Comparison of ENCODE assay signal across 15 mouse cellular contexts in the genomic region with DNA sequence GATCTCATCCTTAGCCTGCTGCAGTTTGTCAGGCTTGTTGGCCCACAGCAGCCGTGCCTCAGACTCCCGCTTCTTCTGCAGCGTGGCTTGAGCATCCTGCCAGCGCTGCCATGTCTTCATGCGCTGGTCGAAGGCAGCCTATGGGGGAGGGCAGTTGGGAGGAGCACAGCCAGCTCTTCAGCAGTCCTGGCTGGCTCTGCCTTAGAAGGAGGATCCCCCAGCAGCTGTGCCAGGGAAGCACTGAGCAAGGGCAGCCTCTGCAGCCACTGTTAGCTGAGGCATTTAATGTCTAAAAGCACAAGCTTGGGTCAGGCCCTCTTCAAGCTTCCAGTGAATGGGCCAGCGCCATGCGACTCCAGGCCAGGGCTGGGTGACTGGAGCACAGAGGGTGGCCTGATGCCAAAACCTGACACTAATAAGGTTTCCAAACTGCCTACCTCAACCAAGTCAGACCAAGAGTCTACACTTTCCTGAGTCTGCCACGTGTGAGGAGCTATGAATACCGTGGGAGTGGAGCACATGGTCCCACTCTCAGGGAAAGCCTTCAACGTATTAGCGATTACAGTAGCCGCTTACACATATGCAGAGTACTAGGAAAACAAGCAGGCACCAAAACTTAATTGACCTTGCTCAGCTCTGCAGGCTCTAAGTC. TPM values are rescaled to one million over a fixed set of nuclear protein-coding genes. Genes with fewer than 3 reads are reported as not detected.
A peak's percentile ranks its signal among the peaks of the same experiment; 100 is the strongest.
DNase-seq lines count a peak whose midpoint lies in the region; ATAC-seq lines count a peak whose summit lies in the region.
"Had no signal": no experiment of that assay in that cellular context is flagged by ENCODE, and none has a peak within 500 bp of the region (broad histone marks: within the 10 kb centered on the region; RNA-seq: fewer than 3 reads in every experiment).

No protein-coding gene starts in this region.

- peaks cover 48% of the 10 kb centered on the region for H3K36me3 ChIP-seq in kidney, embryonic 16.5 days (ENCODE audit: insufficient read depth, low read length)
- H3K36me3 ChIP-seq in stomach, embryonic 15.5 days = peaks cover 55% of the 10 kb centered on the region
- peaks cover 100% of the 10 kb centered on the region for H3K36me3 ChIP-seq in forebrain, embryonic 10.5 days (replicated peaks)

- H3K27ac ChIP-seq in kidney, embryonic 16.5 days (ENCODE audit: low read length) = 0 out of 2 replicates have a peak overlapping the region, but pooled peaks have one; percentile 6
- peak overlapping the region; percentile 68 for H3K27ac ChIP-seq in stomach, embryonic 15.5 days
- H3K27ac ChIP-seq in forebrain, embryonic 10.5 days = no peak overlapping the region
- H3K27ac ChIP-seq: forebrain, embryonic 13.5 days had no signal

- no peaks in the 10 kb centered on the region for H3K9me3 ChIP-seq in kidney, embryonic 16.5 days (ENCODE audit: low read length)
- H3K9me3 ChIP-seq in stomach, embryonic 15.5 days = no peaks in the 10 kb centered on the region
- no peaks in the 10 kb centered on the region for H3K9me3 ChIP-seq in forebrain, embryonic 10.5 days
- H3K9me3 ChIP-seq: forebrain, embryonic 13.5 days; megakaryocyte, embryonic 14.5 days had no signal

- no peak overlapping the region for H3K9ac ChIP-seq in kidney, embryonic 16.5 days (replicated peaks; ENCODE audit: low read length)
- no peak overlapping the region for H3K9ac ChIP-seq in stomach, embryonic 15.5 days
- H3K9ac ChIP-seq: forebrain, embryonic 13.5 days had no signal

- H3K27me3 ChIP-seq in kidney, embryonic 16.5 days (ENCODE audit: insufficient read depth, low read length) = no peaks in the 10 kb centered on the region
- H3K27me3 ChIP-seq in stomach, embryonic 15.5 days (replicated peaks) = no peaks in the 10 kb centered on the region
- no peaks in the 10 kb centered on the region for H3K27me3 ChIP-seq in forebrain, embryonic 10.5 days (ENCODE audit: poor library complexity, severe bottlenecking)
- H3K27me3 ChIP-seq: forebrain, embryonic 13.5 days; megakaryocyte, embryonic 14.5 days had no signal

- ATAC-seq in kidney, embryonic 16.5 days (ENCODE audit: low FRiP score, low TSS enrichment) = 0 out of 2 replicates have a peak, but pooled peaks have one; percentile 24
- peak; percentile 59; the same call in 1 of the 2 replicates for ATAC-seq in stomach, embryonic 15.5 days (ENCODE audit: insufficient read depth, low FRiP score, low read depth)
- ATAC-seq: forebrain, embryonic 13.5 days had no signal

- H3K4me3 ChIP-seq in kidney, embryonic 16.5 days (ENCODE audit: low read length) = no peak overlapping the region
- no peak overlapping the region for H3K4me3 ChIP-seq in stomach, embryonic 15.5 days (replicated peaks)
- H3K4me3 ChIP-seq in forebrain, embryonic 10.5 days = no peak overlapping the region
- H3K4me3 ChIP-seq: forebrain, embryonic 13.5 days; megakaryocyte, embryonic 14.5 days had no signal

- 78% methylated on average over 13 of the region's 13 CpGs for WGBS in kidney, embryonic 16.5 days
- WGBS in stomach, embryonic 15.5 days = 77% methylated on average over 13 of the region's 13 CpGs
- WGBS in forebrain, embryonic 10.5 days = 94% methylated on average over 13 of the region's 13 CpGs

- 0 out of 2 replicates have a peak, but pooled peaks cover 2% of the 10 kb centered on the region for H3K4me1 ChIP-seq in kidney, embryonic 16.5 days (ENCODE audit: insufficient read depth, low read length)
- H3K4me1 ChIP-seq in stomach, embryonic 15.5 days = peaks cover 12% of the 10 kb centered on the region; the same call in 1 of the 2 replicates
- peaks cover 18% of the 10 kb centered on the region for H3K4me1 ChIP-seq in forebrain, embryonic 10.5 days
- H3K4me1 ChIP-seq: forebrain, embryonic 13.5 days had no signal

- DNase-seq in adrenal gland, postnatal 10 days = peak; percentile 56
- no peak for DNase-seq in adrenal gland, adult 8-10 months
- no peak for DNase-seq in kidney, postnatal 36 days
- DNase-seq in right cerebral cortex, adult 18-20 months = peak; percentile 27
- no peak for DNase-seq in right cerebral cortex, postnatal 4 days
- no peak for DNase-seq in forebrain, embryonic 10.5 days (ENCODE audit: extremely low spot score, low spot score)
- DNase-seq: gastrocnemius, postnatal 25 days; heart, postnatal 10 days; kidney, adult 2 months; thymus, postnatal 36 days had no signal

- H3K4me2 ChIP-seq in kidney, embryonic 16.5 days (replicated peaks; ENCODE audit: low read depth, low read length) = no peak overlapping the region
- no peak overlapping the region for H3K4me2 ChIP-seq in stomach, embryonic 15.5 days
- H3K4me2 ChIP-seq: forebrain, embryonic 13.5 days; liver, embryonic 11.5 days had no signal

RNA-seq across cellular contexts. Expression of gene Snx22, which starts 21.2 kb away (rescaled TPM):
- 1 to 10 TPM in 1 of 2 experiments, under 1 TPM in 1; 0.66 to 1.9 TPM for total RNA-seq in adrenal gland, postnatal 10 days (2021)
- total RNA-seq in adrenal gland, adult 8-10 months (2022) = 1 to 10 TPM in 1 of 4 experiments, under 1 TPM in 3; 0.09 to 1.1 (median 0.60) TPM
- polyA plus RNA-seq in kidney, embryonic 16.5 days (2015; fragmentation: Nextera tagmentation; extraction: Ambion mirVana) = 1.4 and 1.7 TPM in 2 replicates
- 2.2 and 4.6 TPM in 2 replicates for polyA plus RNA-seq in stomach, embryonic 15.5 days (2015; fragmentation: Nextera tagmentation; extraction: Ambion mirVana)
- polyA plus RNA-seq in forebrain, embryonic 10.5 days (2016; fragmentation: Nextera tagmentation; extraction: Ambion mirVana) = 2.1 and 2.6 TPM in 2 replicates

RNA-seq across cellular contexts. Expression of gene Ppib, which starts 30.7 kb away (rescaled TPM):
- 100 to 1,000 TPM; 364 to 402 TPM for total RNA-seq in adrenal gland, postnatal 10 days (2021)
- 100 to 1,000 TPM; 295 to 314 (median 303) TPM for total RNA-seq in adrenal gland, adult 8-10 months (2022)
- 654 and 670 TPM in 2 replicates for polyA plus RNA-seq in kidney, embryonic 16.5 days (2015; fragmentation: Nextera tagmentation; extraction: Ambion mirVana)
- polyA plus RNA-seq in stomach, embryonic 15.5 days (2015; fragmentation: Nextera tagmentation; extraction: Ambion mirVana) = 836 and 887 TPM in 2 replicates
- 445 and 454 TPM in 2 replicates for polyA plus RNA-seq in forebrain, embryonic 10.5 days (2016; fragmentation: Nextera tagmentation; extraction: Ambion mirVana)

RNA-seq across cellular contexts. Expression of gene Snx1, which starts 35.7 kb away (rescaled TPM):
- total RNA-seq in adrenal gland, postnatal 10 days (2021) = 10 to 100 TPM; 72.3 to 81.3 TPM
- total RNA-seq in adrenal gland, adult 8-10 months (2022) = 100 to 1,000 TPM; 116 to 172 (median 143) TPM
- 150 and 152 TPM in 2 replicates for polyA plus RNA-seq in kidney, embryonic 16.5 days (2015; fragmentation: Nextera tagmentation; extraction: Ambion mirVana)
- polyA plus RNA-seq in stomach, embryonic 15.5 days (2015; fragmentation: Nextera tagmentation; extraction: Ambion mirVana) = 124 and 129 TPM in 2 replicates
- 136 and 140 TPM in 2 replicates for polyA plus RNA-seq in forebrain, embryonic 10.5 days (2016; fragmentation: Nextera tagmentation; extraction: Ambion mirVana)

RNA-seq across cellular contexts. Expression of gene Ciao2a, which starts 35.7 kb away (rescaled TPM):
- total RNA-seq in adrenal gland, postnatal 10 days (2021) = 10 to 100 TPM; 89.9 to 97.4 TPM
- 10 to 100 TPM; 63.2 to 79.3 (median 71.1) TPM for total RNA-seq in adrenal gland, adult 8-10 months (2022)
- 153 and 155 TPM in 2 replicates for polyA plus RNA-seq in kidney, embryonic 16.5 days (2015; fragmentation: Nextera tagmentation; extraction: Ambion mirVana)
- 170 and 180 TPM in 2 replicates for polyA plus RNA-seq in stomach, embryonic 15.5 days (2015; fragmentation: Nextera tagmentation; extraction: Ambion mirVana)
- polyA plus RNA-seq in forebrain, embryonic 10.5 days (2016; fragmentation: Nextera tagmentation; extraction: Ambion mirVana) = 166 and 168 TPM in 2 replicates

Comparison
In these comparisons a context has a peak if more than half of its experiments do, and no peak if none do; other contexts are left out.
1. DNase-seq: peak in adrenal gland, postnatal 10 days (single experiment) and right cerebral cortex, adult 18-20 months (single experiment); none in adrenal gland, adult 8-10 months (single experiment), kidney, postnatal 36 days (0 of 2), right cerebral cortex, postnatal 4 days (single experiment) and forebrain, embryonic 10.5 days (single experiment).